Mouse (Mus musculus): ENCODE measurements around the gene Hspe1.
A peak's percentile ranks its signal among the peaks of the same experiment; 100 is the strongest.

The Hspe1 gene

GRCm38 (mm10) chr1:55134301-55134700 is 46.4 kb downstream of the Hspe1 start:
- no peak for DNase-seq (ENCODE audit: low read depth, low spot score)

GRCm38 (mm10) chr1:55135846-55136245 is 47.9 kb downstream of the Hspe1 start:
- DNase-seq (ENCODE audit: low read depth, low spot score) = peak; percentile 78
